Mouse (Mus musculus) mouse trophoblast stem cell (cell line): ENCODE measurements around the gene Pdlim3.

Experiments used
- in situ Hi-C, 2 experiments: fragments of 300-500 bp; cut with MseI, MboI; formaldehyde crosslinking; loops; 2 replicates in 1 of 2; 3 replicates in 1 of 2; pipeline ENCODE4 v1.15.1; 2025

The Pdlim3 gene

DNA sequence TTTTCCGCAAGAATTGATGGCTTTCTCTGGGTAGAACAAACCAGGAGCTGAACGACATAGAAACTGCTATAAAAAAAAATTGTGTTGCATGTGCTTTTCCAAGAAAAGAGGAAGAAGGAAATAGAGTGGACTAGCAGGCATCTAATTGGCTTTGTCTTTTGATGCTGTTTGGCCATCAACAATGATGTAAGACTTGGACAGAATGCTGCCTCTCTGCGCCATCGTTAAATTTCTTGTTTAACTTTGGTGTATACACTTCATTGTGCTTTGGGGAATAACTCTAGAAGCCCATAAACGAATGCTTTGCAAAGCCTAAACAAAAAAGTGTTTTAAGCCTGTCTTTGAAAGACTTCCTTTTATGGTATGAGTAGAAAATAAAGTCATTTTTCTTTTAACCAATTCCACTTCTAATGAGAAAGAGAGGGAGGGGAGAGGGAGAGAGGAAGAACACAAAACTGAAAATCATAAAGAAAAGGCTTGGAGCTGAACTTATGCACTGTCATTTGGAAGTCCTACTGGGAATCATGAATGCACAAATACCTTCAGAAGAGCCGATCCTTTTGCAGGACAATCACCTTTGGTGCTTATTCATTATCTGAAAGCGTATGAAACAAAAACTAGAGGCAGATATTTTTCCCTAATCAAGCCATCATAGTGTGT is 20.5 kb downstream of the Pdlim3 start:
- in situ Hi-C loops: no loop called here

DNA sequence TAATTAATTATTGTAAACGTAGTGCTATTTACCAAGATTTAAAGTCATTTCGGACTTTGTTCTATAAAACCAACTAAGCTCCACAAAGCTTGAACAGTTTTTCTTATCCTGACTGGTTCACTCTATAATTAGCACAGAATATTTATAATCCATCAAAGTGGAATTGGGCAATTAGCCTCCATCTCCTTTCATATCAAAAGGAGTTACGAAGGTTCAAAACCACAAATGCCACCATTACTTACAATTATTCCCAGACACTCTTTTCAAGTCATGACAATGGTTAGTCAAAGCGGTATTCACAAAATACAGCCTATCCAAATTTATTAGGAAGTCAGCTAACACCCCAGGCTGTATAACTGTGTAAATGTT is 21.0 kb downstream of the Pdlim3 start:
- in situ Hi-C loops: no loop called here

DNA sequence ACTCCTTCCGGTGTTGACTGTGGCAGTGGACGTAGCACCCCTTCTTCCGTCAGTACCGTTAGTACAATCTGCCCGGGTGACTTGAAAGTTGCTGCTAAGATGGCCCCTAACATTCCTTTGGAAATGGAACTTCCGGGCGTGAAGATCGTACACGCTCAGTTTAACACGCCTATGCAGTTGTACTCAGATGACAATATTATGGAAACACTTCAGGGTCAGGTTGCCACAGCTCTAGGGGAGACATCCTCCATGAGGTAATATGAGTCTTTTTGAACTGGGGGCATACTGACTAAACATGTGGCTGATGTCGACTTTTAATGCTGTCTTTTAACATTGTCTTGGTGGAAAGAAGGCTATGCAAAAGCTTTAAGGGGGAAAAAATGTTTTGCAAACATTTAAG is 28.4 kb downstream of the Pdlim3 start:
- in situ Hi-C loops: no loop called here

DNA sequence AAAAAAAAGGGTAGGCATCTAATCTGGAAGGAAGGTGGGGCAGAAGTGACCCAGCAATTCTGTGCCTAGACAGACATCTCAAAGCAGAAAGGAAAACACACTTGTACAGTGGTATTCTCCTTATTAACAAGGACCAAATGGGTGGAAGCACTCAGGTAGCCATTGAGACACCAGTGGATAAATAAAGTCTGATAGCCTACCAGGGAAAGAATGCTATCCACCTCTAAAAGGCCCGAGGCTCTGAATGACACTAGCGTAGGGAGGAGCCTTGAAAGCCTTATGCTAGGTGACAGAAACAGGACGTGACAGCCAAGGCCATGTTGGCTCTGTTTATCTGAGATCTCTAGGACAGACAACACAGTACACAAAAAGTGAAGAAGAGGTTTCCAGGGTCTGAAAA is 31.2 kb downstream of the Pdlim3 start:
- in situ Hi-C loops: no loop called here

DNA sequence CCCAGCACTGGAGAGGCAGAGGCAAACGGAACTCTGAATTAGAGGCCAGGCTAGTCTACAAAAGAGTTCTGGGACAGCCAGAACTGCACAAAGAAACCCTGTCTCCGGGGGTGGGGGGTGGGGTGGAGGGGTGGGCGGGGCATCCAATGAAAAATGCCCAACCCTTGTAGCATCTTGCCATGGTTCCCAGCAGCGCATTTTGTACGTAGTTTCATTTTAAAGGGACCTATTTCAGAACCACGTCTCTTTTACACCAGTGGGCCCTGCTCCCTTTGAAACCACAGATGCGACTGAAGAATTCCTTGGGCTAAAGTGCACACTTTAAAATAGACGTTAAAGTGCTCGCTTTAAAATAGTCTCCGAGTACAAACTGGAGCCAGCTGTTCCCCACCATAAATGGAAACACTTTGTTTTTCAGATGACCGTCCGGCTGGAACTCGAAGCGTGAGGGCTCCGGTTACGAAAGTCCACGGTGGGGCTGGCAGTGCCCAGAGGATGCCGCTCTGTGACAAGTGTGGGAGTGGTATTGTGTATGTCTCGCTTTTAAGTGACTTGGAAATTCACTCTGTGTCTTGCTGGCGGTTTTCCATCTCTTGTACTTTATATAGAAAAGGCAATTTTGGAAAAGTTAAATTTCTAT is 31.9 kb downstream of the Pdlim3 start:
- in situ Hi-C loops: no loop called here

DNA sequence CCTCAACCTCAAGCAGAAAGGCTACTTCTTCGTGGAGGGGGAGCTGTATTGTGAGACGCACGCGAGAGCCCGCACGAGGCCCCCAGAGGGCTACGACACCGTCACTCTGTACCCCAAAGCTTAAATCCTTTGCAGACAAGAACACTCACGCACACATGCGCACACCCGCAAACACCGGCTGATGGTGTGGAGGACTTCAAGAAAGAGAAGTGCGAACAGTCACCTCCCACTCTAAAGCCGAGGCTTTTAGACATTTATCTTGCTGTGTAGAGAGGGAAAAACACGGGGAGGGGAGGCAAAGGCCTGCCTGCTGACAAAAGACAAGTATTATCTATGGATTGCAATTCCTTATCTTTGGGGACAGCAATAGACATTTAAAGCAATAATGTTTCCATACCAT is 33.6 kb downstream of the Pdlim3 start:
- in situ Hi-C loops: no loop called here

DNA sequence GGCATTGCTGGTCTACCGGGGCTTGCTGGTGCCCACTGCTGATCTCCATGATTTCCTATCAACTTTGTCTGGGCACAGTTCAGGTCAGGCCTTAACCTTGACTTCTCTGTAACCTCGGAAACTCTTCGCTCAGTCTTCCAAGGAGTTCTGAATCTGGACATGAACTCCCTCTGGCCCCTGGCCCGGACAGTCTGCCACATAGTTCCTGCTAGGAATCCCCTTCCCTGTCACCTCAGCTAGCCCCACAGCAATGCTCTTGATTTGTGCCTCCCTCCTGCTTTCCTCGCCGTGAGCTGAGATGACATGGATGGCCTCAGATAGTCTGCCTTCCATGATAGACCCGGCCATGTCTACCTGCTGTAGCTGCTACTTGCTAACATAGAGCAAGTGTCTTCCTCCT is 35.1 kb downstream of the Pdlim3 start:
- in situ Hi-C loops: no loop called here

DNA sequence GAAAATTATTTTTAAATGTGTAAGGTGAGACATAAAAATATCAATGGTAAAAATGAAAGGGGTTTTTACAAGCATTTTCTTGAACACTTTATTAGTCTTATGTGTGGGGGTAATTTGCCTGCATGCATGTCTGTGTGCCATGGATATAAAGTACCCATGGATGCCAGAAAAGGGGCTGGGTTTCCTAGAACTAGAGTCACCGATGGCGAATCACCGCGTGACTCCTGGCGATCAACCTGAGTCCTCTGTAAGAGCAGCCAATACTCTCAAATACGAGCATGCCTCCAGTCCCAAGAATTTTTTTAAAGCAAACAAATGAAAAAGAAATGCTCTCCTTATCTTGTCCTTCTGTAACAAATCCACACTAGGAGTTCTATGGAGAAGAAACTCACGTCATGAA is 36.9 kb downstream of the Pdlim3 start:
- in situ Hi-C loops: no loop called here

DNA sequence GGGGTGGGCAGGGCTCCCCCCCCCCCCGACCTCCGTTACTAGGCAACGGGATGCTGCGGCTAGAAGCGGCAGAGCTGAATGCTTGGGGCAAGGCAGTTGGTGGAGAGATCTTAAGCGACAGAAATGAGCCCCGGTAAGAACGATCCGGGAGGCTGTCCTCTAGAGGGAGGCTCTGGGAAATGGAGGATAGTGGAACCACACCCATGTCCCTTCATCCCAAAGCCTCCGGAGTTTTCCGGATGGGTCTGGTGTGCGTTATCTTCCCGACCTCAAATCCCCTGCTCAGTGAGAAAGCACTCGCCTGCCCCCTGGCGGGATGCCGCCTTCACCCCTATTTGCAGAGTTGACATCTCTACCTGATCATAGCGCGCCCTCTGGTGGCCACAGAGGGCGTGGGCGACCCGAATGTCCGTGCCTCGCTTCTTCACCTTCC is 49.3 kb downstream of the Pdlim3 start, which contains the start of gene Ccdc110:
Gene Ccdc110, plus strand, starts transcription at position 38 of the 433 bp plus-strand sequence.
- in situ Hi-C loops: loop anchor here (5.0 to 10.0 kb wide), 3 partner anchors 117 to 482 kb away; no protein-coding TSS in a partner anchor

DNA sequence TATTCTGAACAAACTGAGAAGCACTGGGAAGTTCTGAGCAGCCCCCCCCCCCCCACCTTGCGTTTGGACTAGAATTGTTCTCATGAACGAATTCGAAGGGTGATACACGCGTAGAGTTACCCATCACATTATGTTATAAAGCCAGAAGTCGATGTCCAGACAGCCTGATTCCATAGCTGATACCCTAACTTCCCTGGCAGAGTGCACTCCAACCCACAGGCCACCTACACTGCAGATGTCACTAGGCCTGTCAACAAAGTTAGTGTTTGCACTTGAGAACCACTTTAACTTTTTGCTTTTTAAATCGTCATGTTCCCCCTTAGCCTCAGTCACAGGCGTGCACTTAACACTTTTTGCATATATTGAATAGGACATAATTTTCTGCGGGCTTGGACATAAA is 51.7 kb downstream of the Pdlim3 start:
- in situ Hi-C loops: loop anchor here (5.0 to 10.0 kb wide), 2 partner anchors 120 to 482 kb away; no protein-coding TSS in a partner anchor

DNA sequence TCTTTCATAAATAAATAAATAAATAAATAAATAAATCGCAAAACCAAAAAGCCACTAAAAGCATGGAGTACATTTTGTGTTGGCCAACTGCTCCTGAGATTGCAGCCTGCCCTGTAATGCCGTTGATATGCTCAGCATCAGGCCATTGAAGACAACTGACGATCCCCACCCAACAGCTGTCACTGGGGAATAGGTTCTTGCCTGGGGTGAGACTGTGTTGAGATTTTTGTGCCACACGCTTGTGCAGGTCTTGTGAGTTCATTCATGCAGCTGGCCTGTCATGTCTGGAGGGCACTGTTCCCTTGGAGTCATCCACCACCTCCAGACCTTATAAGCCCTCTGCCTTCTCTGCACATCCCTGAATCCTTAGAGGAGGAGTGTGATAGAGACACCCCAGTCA is 61.0 kb downstream of the Pdlim3 start:
- in situ Hi-C loops: no loop called here

DNA sequence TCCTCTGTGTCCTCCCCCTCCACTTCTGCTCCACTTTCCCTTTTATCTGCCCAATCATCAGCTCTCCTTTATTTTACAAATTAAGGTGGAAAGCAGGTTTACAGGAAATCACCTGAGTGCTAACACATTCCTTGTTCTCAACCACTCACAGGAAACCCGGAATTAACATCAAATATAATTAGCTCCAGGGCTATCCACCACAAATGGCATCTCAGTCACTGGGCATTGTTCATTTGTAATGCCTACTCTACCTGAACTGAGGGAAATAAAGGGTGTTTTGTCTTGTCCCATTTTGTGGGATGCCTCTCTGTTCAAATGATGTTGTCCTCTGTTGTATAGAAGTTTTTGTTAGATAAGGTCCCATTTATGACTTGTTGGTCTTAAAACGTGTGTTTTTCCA is 65.4 kb downstream of the Pdlim3 start:
- in situ Hi-C loops: no loop called here
